Mouse (Mus musculus): ENCODE results near the gene Bcl11b. TPM values are rescaled to one million over a fixed set of nuclear protein-coding genes. Genes with fewer than 3 reads are reported as not detected.

Bcl11b gene
- polyA plus RNA-seq, 1 experiment, result not detected

DNA sequence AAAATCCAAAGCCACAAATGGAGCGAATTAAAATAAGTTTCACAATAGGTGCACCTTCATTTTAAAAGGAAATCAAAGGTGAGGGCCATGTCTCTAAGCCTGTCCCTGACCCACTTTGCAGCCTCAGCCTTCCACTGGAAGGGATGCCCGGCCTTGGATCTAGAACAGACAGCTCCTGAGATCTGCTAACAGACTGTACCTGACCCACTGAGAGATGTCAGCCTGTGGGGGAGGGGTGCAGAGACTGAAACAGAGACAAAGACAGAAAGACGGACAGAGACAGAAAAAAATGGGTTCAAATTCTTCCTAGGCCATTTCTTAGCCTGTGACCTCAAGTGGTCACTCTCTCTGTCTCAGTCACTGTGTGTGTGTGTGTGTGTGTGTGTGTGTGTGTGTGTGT is 35.1 kb downstream of the Bcl11b start:
- Histone ChIP-seq H3ac (ENCODE audit: control insufficient read depth, insufficient read length) (no peak overlapping the region), H3K4me3 (no peak overlapping the region), H3K4me2 (ENCODE audit: low read depth) (no peak overlapping the region), H3K36me3 (ENCODE audit: control insufficient read depth, insufficient read depth) (no peaks in the 10 kb centered on the region), H3K27me3 (ENCODE audit: control insufficient read depth, insufficient read depth, insufficient read length) (no peaks in the 10 kb centered on the region), H3K79me2 (ENCODE audit: control insufficient read depth, insufficient read depth) (no peaks in the 10 kb centered on the region)
- TF ChIP-seq POLR2A (IDR thresholded peaks at IDR 0.05; ENCODE audit: insufficient read length, low read depth) (no peak), REST (IDR thresholded peaks at IDR 0.05; ENCODE audit: insufficient read depth, insufficient read length) (no peak), MAX (IDR thresholded peaks at IDR 0.05; ENCODE audit: low read depth) (no peak), TCF12 (IDR thresholded peaks at IDR 0.05; ENCODE audit: insufficient read depth, poor library complexity, severe bottlenecking) (no peak), POLR2AphosphoS2 (IDR thresholded peaks at IDR 0.05; ENCODE audit: insufficient read length, low read depth) (no peak)

DNA sequence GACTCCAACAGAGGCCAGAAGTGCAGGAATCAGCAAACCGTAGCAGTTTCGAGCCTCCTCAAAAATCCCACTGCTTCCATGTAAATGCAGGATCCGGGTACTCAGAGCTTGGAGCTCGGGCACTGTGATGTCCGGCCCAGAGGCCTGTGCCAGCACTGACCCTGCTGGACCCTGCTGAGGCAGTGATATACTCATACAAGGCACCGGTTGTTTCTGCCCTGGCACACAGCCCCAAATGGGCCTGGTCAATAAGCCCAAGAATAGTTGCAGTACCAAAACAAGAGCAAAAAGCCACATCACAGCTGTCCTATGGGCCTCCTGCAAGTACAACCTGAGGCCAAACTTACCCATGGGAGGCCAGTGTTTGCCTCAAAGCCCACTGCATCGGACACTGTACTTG is 36.4 kb downstream of the Bcl11b start:
- H3K27me3 ChIP-seq (ENCODE audit: control insufficient read depth, insufficient read depth, insufficient read length), result no peaks in the 10 kb centered on the region
- H3K4me2 ChIP-seq (ENCODE audit: low read depth), result no peak overlapping the region
- H3ac ChIP-seq (ENCODE audit: control insufficient read depth, insufficient read length), result no peak overlapping the region
- H3K4me3 ChIP-seq, result no peak overlapping the region
- TF ChIP-seq MAX (IDR thresholded peaks at IDR 0.05; ENCODE audit: low read depth) (no peak), POLR2A (IDR thresholded peaks at IDR 0.05; ENCODE audit: insufficient read length, low read depth) (no peak), MYOG (IDR thresholded peaks at IDR 0.05; ENCODE audit: control insufficient read depth in 1 of 3, insufficient read depth in 1 of 3, insufficient read length in 2 of 3, low read depth in 2 of 3) (no peak), USF1 (IDR thresholded peaks at IDR 0.05; ENCODE audit: low read depth) (no peak), REST (IDR thresholded peaks at IDR 0.05; ENCODE audit: insufficient read depth, insufficient read length) (no peak), SRF (IDR thresholded peaks at IDR 0.05; ENCODE audit: control insufficient read depth, insufficient read length, low read depth) (no peak), MYOD1 (IDR thresholded peaks at IDR 0.05; ENCODE audit: control insufficient read depth in 1 of 3, insufficient read length in 2 of 3, low read depth in 2 of 3) (no peak), E2F4 (IDR thresholded peaks at IDR 0.05; ENCODE audit: insufficient read depth) (no peak), CEBPB (IDR thresholded peaks at IDR 0.05; ENCODE audit: insufficient read depth, poor library complexity, severe bottlenecking) (no peak)
- H3K79me2 ChIP-seq (ENCODE audit: control insufficient read depth, insufficient read depth), result no peaks in the 10 kb centered on the region
- no peaks in the 10 kb centered on the region for H3K36me3 ChIP-seq (ENCODE audit: control insufficient read depth, insufficient read depth)

DNA sequence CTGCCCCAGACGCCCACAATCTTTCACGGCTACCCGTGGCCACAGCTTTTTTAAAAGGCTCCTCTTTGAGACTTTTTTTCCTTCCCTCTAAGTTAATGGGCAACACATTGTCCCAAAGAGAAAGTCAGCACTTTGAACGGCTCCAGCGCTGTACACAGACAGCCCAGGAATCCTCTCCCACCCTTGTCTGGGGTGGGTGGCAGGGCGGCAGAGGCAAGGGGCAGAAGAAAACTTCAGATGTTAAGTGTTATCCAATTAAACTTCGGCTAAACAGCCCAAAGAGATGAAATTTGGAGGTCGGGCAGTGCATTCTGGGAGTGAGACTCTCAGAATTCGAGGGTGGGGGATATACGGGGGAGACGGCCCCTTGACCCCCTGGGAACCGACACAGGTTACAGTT is 38.3 kb downstream of the Bcl11b start:
- no peak for TF ChIP-seq MYOG (IDR thresholded peaks at IDR 0.05; ENCODE audit: control insufficient read depth in 1 of 3, insufficient read depth in 1 of 3, insufficient read length in 2 of 3, low read depth in 2 of 3)
- TF ChIP-seq CEBPB (IDR thresholded peaks at IDR 0.05; ENCODE audit: insufficient read depth, poor library complexity, severe bottlenecking), result no peak
- TF ChIP-seq REST (IDR thresholded peaks at IDR 0.05; ENCODE audit: insufficient read depth, insufficient read length), result no peak
- TF ChIP-seq POLR2A (IDR thresholded peaks at IDR 0.05; ENCODE audit: insufficient read length, low read depth), result no peak
- TF ChIP-seq TCF3 (IDR thresholded peaks at IDR 0.05; ENCODE audit: insufficient read length, low read depth), result no peak
- no peak overlapping the region for H3K4me2 ChIP-seq (ENCODE audit: low read depth)
- no peaks in the 10 kb centered on the region for H3K36me3 ChIP-seq (ENCODE audit: control insufficient read depth, insufficient read depth)
- no peak overlapping the region for H3K4me3 ChIP-seq
- H3K79me2 ChIP-seq (ENCODE audit: control insufficient read depth, insufficient read depth), result no peaks in the 10 kb centered on the region
- no peaks in the 10 kb centered on the region for H3K27me3 ChIP-seq (ENCODE audit: control insufficient read depth, insufficient read depth, insufficient read length)
- H3ac ChIP-seq (ENCODE audit: control insufficient read depth, insufficient read length), result no peak overlapping the region

DNA sequence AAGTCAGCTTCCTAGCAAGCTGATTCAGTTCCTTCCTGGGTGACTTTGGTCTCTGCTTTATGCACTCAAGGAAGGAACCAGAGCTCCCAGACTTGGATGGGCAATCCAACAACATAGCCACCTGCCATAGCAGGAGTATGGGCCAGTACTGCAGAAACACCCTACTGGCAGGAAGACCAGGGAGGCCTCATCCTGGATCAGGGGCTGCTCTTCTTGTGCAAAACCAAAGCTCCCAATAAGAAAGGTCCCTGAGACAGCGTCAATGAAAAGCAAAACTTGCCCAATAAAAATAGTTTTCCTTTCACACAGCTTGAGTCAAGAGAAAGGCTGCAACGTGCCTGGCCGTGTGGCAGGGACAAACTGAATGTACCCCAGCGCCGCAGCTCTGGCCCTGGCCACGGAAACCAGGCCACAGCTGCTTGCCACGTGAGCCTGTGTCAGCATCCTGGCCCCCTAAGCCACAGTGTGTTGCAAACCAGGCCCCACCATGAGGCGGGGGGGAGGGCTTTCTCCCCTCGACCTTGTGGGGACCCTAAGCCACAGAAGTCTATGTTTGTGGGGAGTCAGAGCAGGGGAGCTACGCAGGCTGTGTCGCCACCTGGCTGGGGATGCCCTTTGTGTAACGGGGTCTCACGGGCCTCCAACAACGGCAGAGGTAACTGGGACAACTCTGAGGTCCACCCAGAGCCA is 38.9 kb downstream of the Bcl11b start:
- Histone ChIP-seq H3K4me3 (no peak overlapping the region), H3K27me3 (ENCODE audit: control insufficient read depth, insufficient read depth, insufficient read length) (no peaks in the 10 kb centered on the region), H3K4me2 (ENCODE audit: low read depth) (no peak overlapping the region)

DNA sequence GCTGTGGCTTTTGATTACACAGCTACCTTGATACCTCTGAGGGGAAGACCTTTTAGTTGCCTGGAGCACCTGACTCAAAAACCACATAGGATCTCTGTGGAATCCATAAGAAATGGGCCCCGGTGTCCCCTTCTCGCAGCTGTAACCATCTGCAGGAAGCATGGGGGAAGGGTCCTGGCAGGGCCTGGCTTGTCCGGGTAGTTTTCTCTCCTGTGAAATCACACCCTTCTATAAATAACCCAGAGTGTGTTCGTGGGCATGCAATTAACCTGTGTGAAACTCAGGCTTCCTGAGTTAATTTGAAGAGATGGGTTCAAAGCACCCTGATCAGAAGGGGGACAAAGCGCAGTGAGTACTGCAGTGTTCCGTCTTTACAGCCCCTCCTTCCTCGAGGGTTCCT is 40.5 kb downstream of the Bcl11b start:
- no peak for TF ChIP-seq USF1 (IDR thresholded peaks at IDR 0.05; ENCODE audit: low read depth)
- H3ac ChIP-seq (ENCODE audit: control insufficient read depth, insufficient read length), result no peak overlapping the region
- no peaks in the 10 kb centered on the region for H3K27me3 ChIP-seq (ENCODE audit: control insufficient read depth, insufficient read depth, insufficient read length)
- no peaks in the 10 kb centered on the region for H3K36me3 ChIP-seq (ENCODE audit: control insufficient read depth, insufficient read depth)
- no peak overlapping the region for H3K4me2 ChIP-seq (ENCODE audit: low read depth)
- H3K4me3 ChIP-seq, result no peak overlapping the region
- no peaks in the 10 kb centered on the region for H3K79me2 ChIP-seq (ENCODE audit: control insufficient read depth, insufficient read depth)

More for the DNA sequence above, 38.9 kb downstream of the Bcl11b start:
- no peaks in the 10 kb centered on the region for H3K79me2 ChIP-seq (ENCODE audit: control insufficient read depth, insufficient read depth)
- TF ChIP-seq E2F4 (IDR thresholded peaks at IDR 0.05; ENCODE audit: insufficient read depth) (no peak), TCF12 (IDR thresholded peaks at IDR 0.05; ENCODE audit: insufficient read depth, poor library complexity, severe bottlenecking) (no peak), MYOD1 (IDR thresholded peaks at IDR 0.05; ENCODE audit: control insufficient read depth in 1 of 3, insufficient read length in 2 of 3, low read depth in 2 of 3) (no peak), MYOG (IDR thresholded peaks at IDR 0.05; ENCODE audit: control insufficient read depth in 1 of 3, insufficient read depth in 1 of 3, insufficient read length in 2 of 3, low read depth in 2 of 3) (no peak), POLR2A (IDR thresholded peaks at IDR 0.05; ENCODE audit: insufficient read length, low read depth) (no peak), REST (IDR thresholded peaks at IDR 0.05; ENCODE audit: insufficient read depth, insufficient read length) (no peak), CEBPB (IDR thresholded peaks at IDR 0.05; ENCODE audit: insufficient read depth, poor library complexity, severe bottlenecking) (no peak), POLR2AphosphoS2 (IDR thresholded peaks at IDR 0.05; ENCODE audit: insufficient read length, low read depth) (no peak), TCF3 (IDR thresholded peaks at IDR 0.05; ENCODE audit: insufficient read length, low read depth) (no peak), MAX (IDR thresholded peaks at IDR 0.05; ENCODE audit: low read depth) (no peak), USF1 (IDR thresholded peaks at IDR 0.05; ENCODE audit: low read depth) (no peak), SRF (IDR thresholded peaks at IDR 0.05; ENCODE audit: control insufficient read depth, insufficient read length, low read depth) (no peak)
- H3ac ChIP-seq (ENCODE audit: control insufficient read depth, insufficient read length), result no peak overlapping the region
- no peaks in the 10 kb centered on the region for H3K36me3 ChIP-seq (ENCODE audit: control insufficient read depth, insufficient read depth)

All from myocyte (in vitro differentiated cells).